Mouse (Mus musculus) ES-E14 (cell line): ENCODE measurements around the gene Smndc1.

Source experiments
- CHD2 ChIP-seq: IDR thresholded peaks from 2 replicates; pipeline ENCODE4 v1.6.1; 2014; ENCODE audit warnings: mild to moderate bottlenecking, low read depth, low read length, inconsistent platforms
- HCFC1 ChIP-seq: IDR thresholded peaks from 2 replicates; pipeline ENCODE4 v1.6.1; 2012; ENCODE audit warnings: low read length, inconsistent platforms, borderline replicate concordance; ENCODE audit not compliant: insufficient read depth

GRCm38 (mm10) chr19:53422358-53423308 is 32.3 kb upstream of the Smndc1 start:
- TF ChIP-seq HCFC1 (no peak), CHD2 (no peak)
